Mouse (Mus musculus) central nervous system, embryonic 14 days (tissue): ENCODE measurements around the gene Gm5890. TPM values are rescaled to one million over a fixed set of nuclear protein-coding genes. Genes with fewer than 3 reads are reported as not detected.

Experiments used
- polyA plus RNA-seq: library from polyadenylated mRNA; depleted of rRNA; stranded (reverse); fragments of >200 nt; gene quantifications from 2 replicates; pipeline ENCODE4 v1.2.3, GENCODE M21; 2012; rRNA removed

The Gm5890 gene
- not detected in 2 replicates for polyA plus RNA-seq

DNA sequence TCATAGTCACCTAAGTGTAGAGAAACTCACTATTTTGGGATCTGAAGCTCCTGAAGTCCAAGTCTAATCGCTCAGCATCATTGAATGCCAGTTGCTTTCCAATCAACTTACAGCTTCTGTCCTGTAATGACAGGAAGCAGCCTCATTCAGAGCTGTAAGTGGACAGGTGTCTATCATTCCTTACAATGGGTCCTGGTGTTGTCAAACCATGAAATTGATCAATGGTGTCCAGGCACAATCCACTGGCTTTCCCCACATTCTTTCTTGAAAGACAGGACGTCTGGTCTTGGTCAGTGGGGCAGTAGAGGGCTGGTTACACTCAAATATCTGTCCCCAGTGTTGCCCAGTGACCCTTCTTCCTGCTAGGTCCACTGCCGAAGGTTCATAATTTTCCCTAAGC lies at the start of gene Gm5890:
Gene Gm5890, minus strand, starts transcription at position 101 of the 400 bp plus-strand sequence.

GRCm38 (mm10) chr7:20233728-20234127 lies 28.9 kb downstream of the Gm5890 start, which contains the start of gene Gm4498:
Gm4498 (minus strand) TSS chr7:20233828.

Other genes with a start within 250 kb of the Gm5890 start
- not detected in 2 replicates for gene Vmn1r91, start 163.2 kb downstream of the Gm5890 start, polyA plus RNA-seq
- not detected in 2 replicates for gene Gm16442, start 140.3 kb downstream of the Gm5890 start, polyA plus RNA-seq
- gene Vmn1r93, start 123.7 kb downstream of the Gm5890 start, polyA plus RNA-seq = not detected in 2 replicates
- not detected in 2 replicates for gene Vmn1r94, start 94.5 kb downstream of the Gm5890 start, polyA plus RNA-seq
- gene Vmn1r95, start 69.1 kb downstream of the Gm5890 start, polyA plus RNA-seq = not detected in 2 replicates
- not detected in 2 replicates for gene Gm6164, start 57.2 kb downstream of the Gm5890 start, polyA plus RNA-seq
- not detected in 2 replicates for gene Gm4498, start 29.0 kb downstream of the Gm5890 start, polyA plus RNA-seq
- gene Gm4133, start 71.2 kb upstream of the Gm5890 start, polyA plus RNA-seq = not detected in 2 replicates
- not detected in 2 replicates for gene Gm5728, start 112.6 kb upstream of the Gm5890 start, polyA plus RNA-seq
- not detected in 2 replicates for gene Vmn1r100, start 155.1 kb upstream of the Gm5890 start, polyA plus RNA-seq
- gene Vmn1r101, start 179.8 kb upstream of the Gm5890 start, polyA plus RNA-seq = not detected in 2 replicates
- gene Gm10670, start 212.1 kb upstream of the Gm5890 start, polyA plus RNA-seq = not detected in 2 replicates
- not detected in 2 replicates for gene Vmn1r103, start 247.7 kb upstream of the Gm5890 start, polyA plus RNA-seq